Mouse (Mus musculus): ENCODE measurements around the gene Vps9d1.

DNA sequence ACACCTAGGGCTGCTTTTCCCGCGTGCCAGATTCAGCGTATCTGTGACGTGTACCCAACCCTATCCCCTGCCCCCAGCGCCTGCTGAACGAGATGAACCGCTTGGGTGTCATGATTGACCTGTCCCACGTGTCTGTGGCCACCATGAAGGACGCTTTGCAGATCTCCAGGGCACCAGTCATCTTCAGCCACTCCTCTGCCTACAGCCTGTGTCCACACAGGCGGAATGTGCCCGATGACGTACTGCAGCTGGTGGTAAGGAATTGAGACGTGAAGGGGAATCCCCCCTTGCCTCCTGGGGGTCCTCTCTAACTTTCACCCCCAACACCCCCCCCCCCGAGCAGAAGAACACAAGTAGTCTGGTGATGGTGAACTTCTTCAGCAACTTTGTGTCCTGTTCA, 54.3 kb downstream of the Vps9d1 start:
- TF ChIP-seq CTCF (IDR thresholded peaks at IDR 0.05; ENCODE audit: extremely low read depth, insufficient read depth, insufficient read length, insufficient replicate concordance) (no peak), POLR2A (IDR thresholded peaks at IDR 0.05; ENCODE audit: low read depth, low read length) (no peak)

All from spleen, adult 2 months (tissue).